Mouse (Mus musculus): Measurements from ENCODE around the gene Bcl2l15. TPM values are rescaled to one million over a fixed set of nuclear protein-coding genes. Genes with fewer than 3 reads are reported as not detected.
A peak's percentile ranks its signal among the peaks of the same experiment; 100 is the strongest.

Bcl2l15 gene
- polyA plus RNA-seq, 1 experiment: 0.25 TPM

DNA sequence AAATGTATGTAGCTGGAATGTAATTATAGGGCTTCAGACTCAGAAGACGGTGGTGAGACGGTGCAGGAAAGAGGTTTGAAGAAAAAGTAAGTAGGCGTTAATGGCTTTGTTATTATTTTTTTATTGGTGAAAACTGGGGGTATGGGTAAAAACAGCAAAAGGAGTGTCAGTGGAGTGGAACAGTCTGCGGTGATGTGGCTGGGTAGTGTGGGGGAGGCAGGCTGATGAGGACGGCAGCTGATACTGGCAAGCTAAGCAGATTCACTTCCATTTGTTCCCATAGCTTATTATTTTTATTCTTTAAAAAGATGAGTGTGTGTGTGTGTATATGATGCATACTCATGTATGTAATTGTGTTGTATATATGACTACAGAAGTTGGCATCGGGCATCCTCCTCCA is 19.1 kb downstream of the Bcl2l15 start:
- Histone ChIP-seq H3K79me2 (ENCODE audit: control insufficient read depth, insufficient read depth) (no peaks in the 10 kb centered on the region), H3K4me3 (no peak overlapping the region), H3K27me3 (ENCODE audit: control insufficient read depth, insufficient read depth, insufficient read length) (no peaks in the 10 kb centered on the region), H3K36me3 (ENCODE audit: control insufficient read depth, insufficient read depth) (no peaks in the 10 kb centered on the region), H3ac (ENCODE audit: control insufficient read depth, insufficient read length) (no peak overlapping the region), H3K4me2 (ENCODE audit: low read depth) (no peak overlapping the region)
- TF ChIP-seq SRF (IDR thresholded peaks at IDR 0.05; ENCODE audit: control insufficient read depth, insufficient read length, low read depth) (no peak), TCF12 (IDR thresholded peaks at IDR 0.05; ENCODE audit: insufficient read depth, poor library complexity, severe bottlenecking) (no peak), CEBPB (IDR thresholded peaks at IDR 0.05; ENCODE audit: insufficient read depth, poor library complexity, severe bottlenecking) (no peak), POLR2AphosphoS2 (IDR thresholded peaks at IDR 0.05; ENCODE audit: insufficient read length, low read depth) (no peak), E2F4 (IDR thresholded peaks at IDR 0.05; ENCODE audit: insufficient read depth) (no peak), USF1 (IDR thresholded peaks at IDR 0.05; ENCODE audit: low read depth) (no peak), POLR2A (IDR thresholded peaks at IDR 0.05; ENCODE audit: insufficient read length, low read depth) (no peak), TCF3 (IDR thresholded peaks at IDR 0.05; ENCODE audit: insufficient read length, low read depth) (no peak), MAX (IDR thresholded peaks at IDR 0.05; ENCODE audit: low read depth) (no peak), REST (IDR thresholded peaks at IDR 0.05; ENCODE audit: insufficient read depth, insufficient read length) (no peak)

GRCm38 (mm10) chr3:103851882-103852281 is 19.5 kb downstream of the Bcl2l15 start:
- H3K79me2 ChIP-seq (ENCODE audit: control insufficient read depth, insufficient read depth): no peaks in the 10 kb centered on the region
- no peak overlapping the region for H3K4me3 ChIP-seq
- no peak overlapping the region for H3ac ChIP-seq (ENCODE audit: control insufficient read depth, insufficient read length)
- no peaks in the 10 kb centered on the region for H3K27me3 ChIP-seq (ENCODE audit: control insufficient read depth, insufficient read depth, insufficient read length)
- no peak overlapping the region for H3K4me2 ChIP-seq (ENCODE audit: low read depth)
- H3K36me3 ChIP-seq (ENCODE audit: control insufficient read depth, insufficient read depth): no peaks in the 10 kb centered on the region
- TF ChIP-seq E2F4 (IDR thresholded peaks at IDR 0.05; ENCODE audit: insufficient read depth): no peak
- no peak for TF ChIP-seq REST (IDR thresholded peaks at IDR 0.05; ENCODE audit: insufficient read depth, insufficient read length)
- no peak for TF ChIP-seq MAX (IDR thresholded peaks at IDR 0.05; ENCODE audit: low read depth)
- no peak for TF ChIP-seq MYOD1 (IDR thresholded peaks at IDR 0.05; ENCODE audit: control insufficient read depth in 1 of 3, insufficient read length in 2 of 3, low read depth in 2 of 3)
- no peak for TF ChIP-seq TCF3 (IDR thresholded peaks at IDR 0.05; ENCODE audit: insufficient read length, low read depth)
- TF ChIP-seq POLR2A (IDR thresholded peaks at IDR 0.05; ENCODE audit: insufficient read length, low read depth): no peak
- no peak for TF ChIP-seq MYOG (IDR thresholded peaks at IDR 0.05; ENCODE audit: control insufficient read depth in 1 of 3, insufficient read depth in 1 of 3, insufficient read length in 2 of 3, low read depth in 2 of 3)
- TF ChIP-seq SRF (IDR thresholded peaks at IDR 0.05; ENCODE audit: control insufficient read depth, insufficient read length, low read depth): no peak
- TF ChIP-seq POLR2AphosphoS2 (IDR thresholded peaks at IDR 0.05; ENCODE audit: insufficient read length, low read depth): no peak
- no peak for TF ChIP-seq TCF12 (IDR thresholded peaks at IDR 0.05; ENCODE audit: insufficient read depth, poor library complexity, severe bottlenecking)
- TF ChIP-seq CEBPB (IDR thresholded peaks at IDR 0.05; ENCODE audit: insufficient read depth, poor library complexity, severe bottlenecking): no peak
- TF ChIP-seq USF1 (IDR thresholded peaks at IDR 0.05; ENCODE audit: low read depth): no peak

DNA sequence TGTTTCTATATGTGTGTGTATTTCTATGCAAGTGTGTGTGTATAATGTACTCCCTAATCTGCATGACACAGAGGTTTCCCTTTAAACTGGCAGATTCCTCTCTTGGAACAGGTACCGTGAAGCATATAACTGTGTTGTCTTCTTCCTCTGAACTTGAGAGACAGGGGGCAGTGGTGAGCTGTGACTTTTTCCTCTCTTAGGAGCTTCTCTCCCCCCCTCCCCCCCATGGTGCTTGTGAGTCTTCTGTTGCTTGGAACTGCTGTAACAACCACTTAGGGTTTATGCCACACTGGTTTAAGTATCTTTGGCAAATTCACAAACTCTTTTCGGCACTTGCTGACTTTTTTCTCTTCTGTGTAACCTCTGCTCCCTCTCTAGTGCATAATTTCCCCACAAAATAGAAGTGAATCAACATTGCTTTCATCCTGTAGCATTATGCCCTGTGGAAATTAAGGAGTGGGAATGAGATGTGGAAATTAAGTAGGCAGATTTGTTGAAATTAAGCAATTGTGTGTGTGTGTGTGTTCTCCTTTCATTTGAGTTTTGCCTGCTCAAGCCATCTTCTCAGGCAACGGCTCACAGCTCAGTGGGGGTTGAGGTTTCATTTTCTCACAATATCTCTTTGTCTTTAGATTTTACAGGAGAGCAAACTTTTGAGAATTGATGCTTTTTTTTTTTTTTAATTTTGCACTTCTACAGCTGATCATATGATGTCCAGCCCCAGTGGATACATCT is 20.3 kb downstream of the Bcl2l15 start:
- Histone ChIP-seq H3K4me2 (ENCODE audit: low read depth) (peak overlapping the region; percentile 42), H3K36me3 (ENCODE audit: control insufficient read depth, insufficient read depth) (no peaks in the 10 kb centered on the region)

GRCm38 (mm10) chr3:103853804-103854203 is 21.4 kb downstream of the Bcl2l15 start:
- no peaks in the 10 kb centered on the region for H3K27me3 ChIP-seq (ENCODE audit: control insufficient read depth, insufficient read depth, insufficient read length)
- H3K36me3 ChIP-seq (ENCODE audit: control insufficient read depth, insufficient read depth): no peaks in the 10 kb centered on the region
- peak overlapping the region; percentile 42 for H3K4me2 ChIP-seq (ENCODE audit: low read depth)
- no peak overlapping the region for H3ac ChIP-seq (ENCODE audit: control insufficient read depth, insufficient read length)
- TF ChIP-seq MYOG (IDR thresholded peaks at IDR 0.05; ENCODE audit: control insufficient read depth in 1 of 3, insufficient read depth in 1 of 3, insufficient read length in 2 of 3, low read depth in 2 of 3) (no peak), REST (IDR thresholded peaks at IDR 0.05; ENCODE audit: insufficient read depth, insufficient read length) (no peak), POLR2AphosphoS2 (IDR thresholded peaks at IDR 0.05; ENCODE audit: insufficient read length, low read depth) (no peak)
- H3K4me3 ChIP-seq: no peak overlapping the region
- no peaks in the 10 kb centered on the region for H3K79me2 ChIP-seq (ENCODE audit: control insufficient read depth, insufficient read depth)

More for the DNA sequence above, 20.3 kb downstream of the Bcl2l15 start:
- no peak for TF ChIP-seq MAX (IDR thresholded peaks at IDR 0.05; ENCODE audit: low read depth)
- TF ChIP-seq SRF (IDR thresholded peaks at IDR 0.05; ENCODE audit: control insufficient read depth, insufficient read length, low read depth): no peak
- TF ChIP-seq CEBPB (IDR thresholded peaks at IDR 0.05; ENCODE audit: insufficient read depth, poor library complexity, severe bottlenecking): no peak
- no peak for TF ChIP-seq TCF3 (IDR thresholded peaks at IDR 0.05; ENCODE audit: insufficient read length, low read depth)
- TF ChIP-seq MYOG (IDR thresholded peaks at IDR 0.05; ENCODE audit: control insufficient read depth in 1 of 3, insufficient read depth in 1 of 3, insufficient read length in 2 of 3, low read depth in 2 of 3): no peak
- no peak for TF ChIP-seq E2F4 (IDR thresholded peaks at IDR 0.05; ENCODE audit: insufficient read depth)
- no peak for TF ChIP-seq POLR2AphosphoS2 (IDR thresholded peaks at IDR 0.05; ENCODE audit: insufficient read length, low read depth)
- no peak for TF ChIP-seq TCF12 (IDR thresholded peaks at IDR 0.05; ENCODE audit: insufficient read depth, poor library complexity, severe bottlenecking)
- no peak for TF ChIP-seq MYOD1 (IDR thresholded peaks at IDR 0.05; ENCODE audit: control insufficient read depth in 1 of 3, insufficient read length in 2 of 3, low read depth in 2 of 3)
- TF ChIP-seq POLR2A (IDR thresholded peaks at IDR 0.05; ENCODE audit: insufficient read length, low read depth): no peak
- no peak for TF ChIP-seq USF1 (IDR thresholded peaks at IDR 0.05; ENCODE audit: low read depth)
- TF ChIP-seq REST (IDR thresholded peaks at IDR 0.05; ENCODE audit: insufficient read depth, insufficient read length): no peak
- Histone ChIP-seq H3K4me3 (no peak overlapping the region), H3K79me2 (ENCODE audit: control insufficient read depth, insufficient read depth) (no peaks in the 10 kb centered on the region), H3K27me3 (ENCODE audit: control insufficient read depth, insufficient read depth, insufficient read length) (no peaks in the 10 kb centered on the region), H3ac (ENCODE audit: control insufficient read depth, insufficient read length) (no peak overlapping the region)
